Mouse (Mus musculus) bone marrow, adult 2 months (tissue): ENCODE measurements around the gene Slc9b1. TPM values are rescaled to one million over a fixed set of nuclear protein-coding genes. Genes with fewer than 3 reads are reported as not detected.

Experiments used
- H3K27ac ChIP-seq: fragments of 200-500 bp; 2 replicates; pipeline ENCODE4 v1.5.1; 2012; ENCODE audit warnings: low read depth, mild to moderate bottlenecking, control low read depth, inconsistent platforms, low read length; ENCODE audit not compliant: control insufficient read depth, poor library complexity, insufficient read depth
- H3K4me1 ChIP-seq: fragments of 200-500 bp; 2 replicates; pipeline ENCODE4 v1.6.1; 2011; ENCODE audit warnings: low read length; ENCODE audit not compliant: control insufficient read depth, insufficient read depth
- H3K4me3 ChIP-seq: fragments of 200-500 bp; replicated peaks from 2 replicates; pipeline ENCODE3; 2011; ENCODE audit warnings: mild to moderate bottlenecking, low read depth, low read length, control low read depth; ENCODE audit not compliant: control insufficient read depth
- CTCF ChIP-seq: fragments of 200-500 bp; IDR thresholded peaks from 2 replicates; pipeline ENCODE4 v1.5.1; 2011; ENCODE audit warnings: low read length, control low read depth; ENCODE audit not compliant: control insufficient read depth, insufficient read depth
- POLR2A ChIP-seq: fragments of 200-500 bp; IDR thresholded peaks from 2 replicates; pipeline ENCODE4 v1.6.1; 2011; ENCODE audit warnings: low read depth, mild to moderate bottlenecking, control low read depth, low read length, borderline replicate concordance; ENCODE audit not compliant: control insufficient read depth
- WGBS: fragments of 180-500 bp; shearing (Covaris S2); methylation state at CpG from one replicate; pipeline ENCODE4 v1.1.7; 2018; 5-methylcytosine and 5-hydroxymethylcytosine counted together
- polyA plus RNA-seq: library from polyadenylated mRNA; stranded (reverse); fragments of >200 nt; gene quantifications from 2 replicates; pipeline ENCODE4 v1.2.4, GENCODE M21; 2011; ENCODE audit warnings: low replicate concordance; ENCODE audit not compliant: missing spikeins, insufficient read depth, insufficient read length

The Slc9b1 gene
- polyA plus RNA-seq, 1 experiment = not detected

DNA sequence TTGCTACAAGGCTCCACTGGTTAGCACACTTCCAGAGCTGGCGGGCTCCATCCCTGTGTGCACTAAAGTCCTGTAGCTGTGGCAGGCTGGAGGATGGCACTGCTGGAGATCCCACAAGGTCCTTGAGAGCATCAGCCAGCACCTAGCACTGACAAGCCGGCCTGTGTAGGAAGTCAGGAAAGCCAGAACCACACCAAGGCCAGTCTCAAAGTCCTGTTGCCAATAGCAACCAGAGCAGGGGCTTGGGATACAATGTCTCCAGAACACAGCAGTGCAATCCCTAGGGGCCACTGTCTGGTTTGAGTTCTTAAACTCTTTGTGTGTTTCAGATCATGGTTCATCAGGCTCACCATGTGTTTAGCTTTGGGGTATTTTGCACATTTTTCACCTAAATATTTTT lies 33.0 kb upstream of the Slc9b1 start:
- WGBS = 82% methylated on average over 2 of the region's 2 CpGs
- H3K27ac ChIP-seq = no peak overlapping the region
- no peak for TF ChIP-seq CTCF
- TF ChIP-seq POLR2A = no peak

DNA sequence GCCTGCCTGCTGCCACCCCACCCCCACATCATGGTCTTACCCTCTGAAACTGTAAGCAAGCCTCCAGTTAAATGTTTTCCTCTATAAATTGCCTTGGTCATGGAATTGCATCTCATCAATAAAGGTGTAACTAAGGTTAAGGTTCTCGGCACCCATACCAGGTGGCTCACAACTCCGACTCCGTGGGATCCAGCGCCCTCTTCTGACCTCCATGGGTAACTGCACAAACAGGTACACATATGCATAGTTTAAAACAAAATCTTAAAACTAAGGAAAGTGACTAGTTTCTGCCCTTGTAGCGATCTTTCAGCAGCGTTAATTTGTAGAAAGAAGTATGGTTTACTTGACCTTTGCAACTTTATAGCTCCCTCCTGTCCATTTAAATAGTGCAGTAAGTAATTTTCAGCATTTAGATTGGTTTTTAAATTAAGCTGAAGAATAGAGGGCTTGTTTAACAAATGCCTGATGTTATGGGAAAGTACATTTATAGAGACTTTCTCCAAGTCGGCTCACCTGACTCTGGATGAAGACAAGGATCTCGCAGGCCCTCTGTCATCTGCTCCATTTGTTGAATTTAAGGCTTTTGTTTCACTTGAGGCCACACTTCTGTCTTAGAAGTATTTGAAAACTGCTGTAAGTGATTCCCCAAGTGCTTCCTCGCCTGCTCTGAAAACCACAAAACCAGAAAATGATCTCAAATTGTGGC lies 32.0 kb upstream of the Slc9b1 start:
- H3K27ac ChIP-seq = no peak overlapping the region
- TF ChIP-seq POLR2A (no peak), CTCF (no peak)
- no peaks in the 10 kb centered on the region for H3K4me1 ChIP-seq
- no peak overlapping the region for H3K4me3 ChIP-seq
- WGBS = 83% methylated on average over 9 of the region's 9 CpGs

More for the DNA sequence above, 33.0 kb upstream of the Slc9b1 start:
- H3K4me1 ChIP-seq = no peaks in the 10 kb centered on the region
- H3K4me3 ChIP-seq = no peak overlapping the region

DNA sequence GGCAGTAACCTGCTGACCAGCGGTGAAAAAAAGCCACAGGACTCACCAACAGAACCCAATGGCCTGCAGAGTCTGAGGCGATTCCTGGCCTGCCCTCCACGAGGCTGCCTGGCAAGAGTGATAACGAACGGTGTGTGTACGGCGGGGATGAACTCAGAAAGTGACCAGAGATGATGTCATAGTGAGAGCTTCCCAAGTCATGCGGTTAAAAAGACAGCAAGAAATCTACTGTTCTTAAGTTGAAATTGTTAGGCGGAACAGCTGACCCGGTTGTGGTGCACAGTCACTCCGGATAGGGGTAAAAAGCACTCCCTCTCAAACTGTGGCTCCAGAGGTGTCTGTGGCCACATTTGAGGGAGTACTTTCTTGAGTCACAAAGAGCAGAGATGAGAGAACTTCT lies 29.5 kb upstream of the Slc9b1 start:
- Histone ChIP-seq H3K4me3 (no peak overlapping the region), H3K27ac (no peak overlapping the region), H3K4me1 (no peaks in the 10 kb centered on the region)
- no peak for TF ChIP-seq CTCF
- WGBS = 81% methylated on average over 11 of the region's 11 CpGs

DNA sequence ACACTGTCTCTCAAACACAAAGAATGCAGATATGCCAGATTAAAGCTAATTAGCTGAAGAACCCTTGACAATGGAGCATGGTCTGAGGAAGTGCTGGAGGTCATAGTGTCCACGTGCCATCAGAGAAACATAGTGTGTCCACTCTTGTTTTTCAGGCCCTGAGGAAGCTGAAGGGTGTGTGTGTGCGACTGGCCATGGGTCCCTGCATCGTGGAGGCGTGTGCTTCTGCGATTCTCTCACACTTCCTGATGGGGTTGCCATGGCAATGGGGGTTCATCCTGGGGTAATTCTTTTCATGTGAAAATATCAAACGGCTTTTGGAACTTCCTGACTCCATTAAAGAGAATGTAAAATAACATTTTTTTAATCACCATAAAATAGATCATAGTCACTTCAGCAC lies 23.5 kb upstream of the Slc9b1 start:
- TF ChIP-seq POLR2A (no peak), CTCF (no peak)
- WGBS = 27% methylated on average over 6 of the region's 6 CpGs
- Histone ChIP-seq H3K4me1 (no peaks in the 10 kb centered on the region), H3K27ac (no peak overlapping the region), H3K4me3 (no peak overlapping the region)

DNA sequence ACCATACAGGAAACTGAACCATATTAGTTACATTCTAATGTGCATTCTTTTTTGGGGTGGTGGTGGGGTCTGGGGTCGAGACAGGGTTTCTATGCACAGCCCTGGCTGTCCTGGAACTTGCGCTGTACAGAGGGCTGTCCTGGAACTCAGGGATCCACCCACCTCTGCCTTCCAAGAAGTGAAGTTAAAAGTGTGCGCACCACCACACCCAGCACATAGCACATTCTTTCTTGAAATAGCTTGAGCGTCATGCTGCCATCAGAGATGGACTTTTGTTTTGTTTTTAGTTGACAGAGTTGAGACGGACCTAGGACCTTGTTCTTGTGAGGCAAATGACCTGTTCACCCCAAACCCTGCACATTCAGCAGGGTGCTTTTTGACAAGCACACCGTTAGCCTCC lies 20.7 kb upstream of the Slc9b1 start:
- TF ChIP-seq POLR2A (no peak), CTCF (no peak)
- Histone ChIP-seq H3K27ac (no peak overlapping the region), H3K4me3 (no peak overlapping the region), H3K4me1 (no peaks in the 10 kb centered on the region; the same call in 1 of the 2 replicates)
- WGBS = 85% methylated on average over 6 of the region's 6 CpGs

DNA sequence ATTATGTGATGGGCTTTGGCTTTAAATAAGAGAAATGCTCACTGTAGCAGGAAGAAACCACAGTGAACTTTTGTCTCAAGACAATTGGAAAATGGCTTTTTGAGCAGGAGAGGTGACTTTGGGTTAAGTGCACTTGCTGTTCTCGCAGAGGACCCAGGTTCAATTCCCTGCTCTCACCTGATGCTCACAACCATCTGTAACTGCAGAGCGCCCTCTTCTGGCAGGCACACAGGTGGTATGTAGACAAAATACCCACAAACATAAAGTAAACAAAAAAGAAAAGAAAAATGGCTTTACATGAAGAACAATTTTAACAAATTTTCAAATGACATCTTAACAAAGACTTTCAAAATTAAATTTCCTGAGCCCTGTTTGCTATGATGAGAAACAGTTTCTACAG lies 20.2 kb upstream of the Slc9b1 start:
- H3K4me3 ChIP-seq = no peak overlapping the region
- WGBS = 62% methylated on average over 2 of the region's 2 CpGs
- H3K4me1 ChIP-seq = no peaks in the 10 kb centered on the region; the same call in 1 of the 2 replicates
- H3K27ac ChIP-seq = no peak overlapping the region
- no peak for TF ChIP-seq POLR2A
- peak; percentile 44; the same call in 1 of the 2 replicates for TF ChIP-seq CTCF

DNA sequence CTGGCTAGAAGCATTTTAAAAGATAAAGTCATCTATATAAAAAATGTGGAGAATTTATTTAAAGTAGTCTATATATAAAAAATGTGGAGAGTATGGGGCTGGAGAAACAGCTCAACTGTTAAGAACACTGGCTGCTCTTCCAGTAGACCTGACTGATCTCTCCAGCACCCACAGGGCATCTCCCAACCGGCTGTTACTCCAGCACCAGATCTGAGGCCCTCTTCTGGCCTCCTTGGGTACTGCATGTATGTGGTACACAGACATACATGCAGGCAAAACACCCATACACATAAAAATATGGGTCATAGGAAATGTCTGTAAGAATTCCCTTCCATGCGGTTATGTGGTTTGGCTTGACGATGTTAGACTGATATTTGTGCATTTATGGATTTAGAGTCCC lies 19.3 kb upstream of the Slc9b1 start:
- H3K4me3 ChIP-seq = no peak overlapping the region
- no peaks in the 10 kb centered on the region; the same call in 1 of the 2 replicates for H3K4me1 ChIP-seq
- no peak for TF ChIP-seq POLR2A
- TF ChIP-seq CTCF = peak; percentile 50
- WGBS = 39% methylated on average over 3 of the region's 3 CpGs
- H3K27ac ChIP-seq = no peak overlapping the region

DNA sequence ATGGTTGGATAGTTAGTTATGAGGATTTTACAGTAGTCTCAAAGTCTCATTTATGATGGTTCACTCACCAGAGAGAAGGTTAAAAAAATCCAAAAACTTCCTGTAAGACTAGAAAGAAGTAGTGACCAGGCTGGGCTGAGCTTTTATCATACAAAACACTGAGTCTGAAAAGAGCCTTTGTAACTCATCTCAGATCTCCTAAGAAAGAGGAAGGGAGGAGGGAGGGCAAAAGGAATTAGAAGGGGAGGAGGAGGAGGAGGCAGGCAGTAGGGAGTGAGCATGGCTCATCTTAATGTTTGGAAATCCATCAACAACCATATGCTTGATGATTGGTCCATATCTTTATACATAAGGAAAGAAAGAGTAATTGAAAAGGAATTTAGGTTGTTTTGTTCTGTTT lies 15.1 kb upstream of the Slc9b1 start:
- H3K4me1 ChIP-seq = no peaks in the 10 kb centered on the region; the same call in 1 of the 2 replicates
- TF ChIP-seq POLR2A = no peak
- no peak for TF ChIP-seq CTCF

DNA sequence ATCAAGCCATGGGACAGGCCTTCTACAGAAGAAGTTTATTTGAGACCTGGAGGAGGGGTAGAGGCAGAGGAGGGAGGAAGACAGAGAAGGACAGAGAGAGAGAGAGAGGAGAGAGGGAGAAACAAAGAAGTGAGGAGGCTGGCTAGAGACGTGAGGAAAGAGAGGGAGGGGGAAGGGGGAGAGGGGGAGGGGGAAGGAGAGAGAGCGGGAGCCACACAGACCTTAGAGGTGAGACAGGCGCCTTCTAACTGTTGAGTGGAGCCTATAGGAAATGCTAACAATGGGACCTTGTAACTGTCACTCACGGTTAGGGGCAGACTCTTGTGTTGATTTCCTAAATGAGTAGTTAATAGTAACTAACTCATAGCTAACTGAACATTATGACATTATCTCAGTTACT lies 14.1 kb upstream of the Slc9b1 start:
- no peak for TF ChIP-seq POLR2A
- TF ChIP-seq CTCF = no peak
- WGBS = 67% methylated on average over 4 of the region's 4 CpGs

More for the DNA sequence above, 15.1 kb upstream of the Slc9b1 start:
- H3K27ac ChIP-seq = no peak overlapping the region
- no peak overlapping the region for H3K4me3 ChIP-seq

More for the DNA sequence above, 14.1 kb upstream of the Slc9b1 start:
- Histone ChIP-seq H3K4me1 (no peaks in the 10 kb centered on the region; the same call in 1 of the 2 replicates), H3K27ac (no peak overlapping the region), H3K4me3 (no peak overlapping the region)
